Mouse (Mus musculus) hindbrain, postnatal 0 days (tissue): ENCODE measurements around the gene Olfr1344. TPM values are rescaled to one million over a fixed set of nuclear protein-coding genes. Genes with fewer than 3 reads are reported as not detected.
"Not testable (repeated sequence)": the region's sequence is repeated elsewhere in the genome, so short reads cannot be mapped to it uniquely, and the experiment has no call there.

Source experiments
- ATAC-seq: fragments of 200-750 bp; cut with Nextera tagmentation; 2 replicates; pipeline ENCODE4 v1.8.0; 2017; ENCODE audit warnings: mild to moderate bottlenecking, moderate TSS enrichment, moderate library complexity
- DNase-seq: peaks from one replicate; pipeline ENCODE4 v3.0.0-alpha.2; 2015; ENCODE audit warnings: low spot score
- H3K27ac ChIP-seq: fragments of 300-500 bp; sonication (generic); 2 replicates; pipeline ENCODE4 v1.5.1; 2014; ENCODE audit warnings: mild to moderate bottlenecking
- H3K27me3 ChIP-seq: fragments of 300-500 bp; sonication (generic); 2 replicates; pipeline ENCODE4 v1.6.1; 2014; ENCODE audit warnings: low read length, mixed read lengths; ENCODE audit not compliant: insufficient read depth
- H3K36me3 ChIP-seq: fragments of 300-500 bp; sonication (generic); 2 replicates; pipeline ENCODE4 v1.6.1; 2014; ENCODE audit warnings: low read length, mixed read lengths; ENCODE audit not compliant: insufficient read depth
- H3K4me1 ChIP-seq: fragments of 300-500 bp; sonication (generic); 2 replicates; pipeline ENCODE4 v1.6.1; 2014; ENCODE audit warnings: antibody characterized with exemption, low read length, mixed read lengths; ENCODE audit not compliant: insufficient read depth
- H3K4me2 ChIP-seq: fragments of 300-500 bp; sonication (generic); 2 replicates; pipeline ENCODE4 v1.6.1; 2014; ENCODE audit warnings: low read depth, mild to moderate bottlenecking, low read length, moderate library complexity, mixed read lengths
- H3K4me3 ChIP-seq: fragments of 300-500 bp; sonication (generic); 2 replicates; pipeline ENCODE4 v1.5.1; 2014; ENCODE audit warnings: low read length
- H3K9ac ChIP-seq: fragments of 300-500 bp; sonication (generic); replicated peaks from 2 replicates; pipeline ENCODE4 v1.6.1; 2014; ENCODE audit warnings: mild to moderate bottlenecking, low read length, moderate library complexity, mixed read lengths
- H3K9me3 ChIP-seq: fragments of 300-500 bp; sonication (generic); 2 replicates; pipeline ENCODE4 v1.6.1; 2016; ENCODE audit warnings: low read length, mixed read lengths
- CTCF ChIP-seq: IDR thresholded peaks from 2 replicates; pipeline ENCODE4 v1.5.1; 2016; ENCODE audit warnings: antibody characterized with exemption, control low read depth, low read depth
- WGBS: fragments of 180-500 bp; shearing (Covaris S2); extraction: QIAGEN DNeasy Blood & Tissue Kit; methylation state at CpG from one replicate; pipeline ENCODE4 v1.1.7; 2014; 5-methylcytosine and 5-hydroxymethylcytosine counted together
- polyA plus RNA-seq: library from polyadenylated mRNA; unstranded; fragments of >200 nt; fragmentation: Nextera tagmentation; extraction: Ambion mirVana; gene quantifications from 2 replicates; pipeline ENCODE4 v1.2.1, GENCODE M21; 2015
- total RNA-seq: library from RNA; depleted of rRNA; stranded (reverse); fragments of >200 nt; gene quantifications from 2 replicates; pipeline ENCODE4 v1.2.3, GENCODE M21; 2014; rRNA removed

Olfr1344 gene
- total and polyA plus RNA-seq, 2 experiments from 2014 or later, result 0.23 to 4.8 TPM

DNA sequence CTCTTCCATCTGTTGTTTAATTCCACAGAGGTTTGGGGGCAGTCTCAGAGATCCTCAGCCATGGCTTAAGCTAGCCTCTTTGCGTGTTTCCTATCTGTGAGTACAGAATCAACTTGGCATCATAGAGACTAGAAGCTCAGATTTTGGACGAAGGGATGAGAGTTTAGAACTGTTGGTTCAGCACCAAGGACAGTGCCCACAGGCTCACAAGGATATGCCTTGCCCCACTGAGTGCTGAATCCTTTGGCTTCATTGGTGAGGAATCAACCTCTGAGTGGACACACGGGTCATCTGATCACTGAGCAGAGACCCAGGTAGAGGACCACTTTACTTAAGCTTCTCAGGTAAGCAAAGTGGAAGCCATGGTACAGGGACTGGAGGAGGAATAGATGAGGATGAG is 17.9 kb downstream of the Olfr1344 start:
- no peak for ATAC-seq
- Histone ChIP-seq H3K9me3 (no peaks in the 10 kb centered on the region), H3K27ac (no peak overlapping the region), H3K27me3 (no peaks in the 10 kb centered on the region), H3K9ac (no peak overlapping the region), H3K4me2 (no peak overlapping the region), H3K36me3 (no peaks in the 10 kb centered on the region), H3K4me1 (no peaks in the 10 kb centered on the region), H3K4me3 (no peak overlapping the region)
- no peak for DNase-seq
- TF ChIP-seq CTCF, result no peak
- 40% methylated on average over 3 of the region's 3 CpGs for WGBS

- Histone ChIP-seq H3K9ac (no peak within 1 kb of the TSS), H3K9me3 (no peaks in the 10 kb centered on the region), H3K4me1 (no peaks in the 10 kb centered on the region), H3K27ac (no peak within 1 kb of the TSS), H3K27me3 (no peaks in the 10 kb centered on the region), H3K4me3 (no peak within 1 kb of the TSS), H3K4me2 (no peak within 1 kb of the TSS), H3K36me3 (no peaks in the 10 kb centered on the region)
- ATAC-seq (no peak), DNase-seq (no peak)
- TF ChIP-seq CTCF, result no peak
These were observed 28.5 kb downstream of the Olfr1344 start, which contains the start of gene Olfr1346 for GRCm38 (mm10) chr7:6466951-6467350. TSS of gene Olfr1346 (plus strand) at chr7:6467101.

- not testable (repeated sequence) for ATAC-seq, H3K4me1 ChIP-seq, DNase-seq, H3K36me3 ChIP-seq, H3K27ac ChIP-seq, H3K9me3 ChIP-seq, H3K4me3 ChIP-seq, H3K9ac ChIP-seq, H3K4me2 ChIP-seq, H3K27me3 ChIP-seq
- 65% methylated on average over 2 of the region's 2 CpGs for WGBS
These were observed 39.1 kb downstream of the Olfr1344 start for GRCm38 (mm10) chr7:6477633-6478032.

DNA sequence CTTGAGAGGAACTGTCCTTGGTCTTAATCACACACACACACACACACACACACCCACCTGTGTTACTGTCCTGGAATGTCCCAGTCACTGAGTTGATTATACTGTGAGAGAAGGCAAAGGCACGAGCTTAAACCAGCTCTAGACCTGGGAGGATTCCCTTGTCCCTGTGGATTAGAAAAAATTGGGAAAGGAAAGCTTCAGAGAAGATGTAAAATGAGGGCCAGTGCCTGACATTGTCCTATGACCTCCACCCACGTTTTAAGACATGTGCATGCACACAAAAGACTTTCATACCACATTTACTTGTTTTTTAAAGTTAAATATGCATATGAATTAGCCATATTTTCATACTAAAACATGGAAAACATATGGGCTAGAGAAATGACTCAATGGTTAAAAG is 48.4 kb downstream of the Olfr1344 start, which contains the start of gene Olfr5:
Gene Olfr5, minus strand, starts transcription at position 101 of the 400 bp plus-strand sequence.
- Histone ChIP-seq H3K9me3 (no peaks in the 10 kb centered on the region), H3K27ac (no peak within 1 kb of the TSS), H3K4me2 (no peak within 1 kb of the TSS), H3K4me3 (no peak within 1 kb of the TSS), H3K9ac (no peak within 1 kb of the TSS), H3K36me3 (no peaks in the 10 kb centered on the region), H3K4me1 (no peaks in the 10 kb centered on the region), H3K27me3 (no peaks in the 10 kb centered on the region)
- ATAC-seq, result no peak
- TF ChIP-seq CTCF, result no peak
- no peak for DNase-seq
- WGBS, result 34% methylated on average over 2 of the region's 2 CpGs

Other genes starting within 250 kb of the Olfr1344 start
- not detected in 2 replicates for gene Galp, start 241.6 kb upstream of the Olfr1344 start, total RNA-seq
- not detected in 2 replicates for gene Galp, start 241.6 kb upstream of the Olfr1344 start, polyA plus RNA-seq
- gene Zscan5b, start 216.4 kb upstream of the Olfr1344 start, total RNA-seq, result not detected in 2 replicates
- not detected in 2 replicates for gene Zscan5b, start 216.4 kb upstream of the Olfr1344 start, polyA plus RNA-seq
- not detected in 2 replicates for gene Epp13, start 186.0 kb upstream of the Olfr1344 start, total RNA-seq
- gene Epp13, start 186.0 kb upstream of the Olfr1344 start, polyA plus RNA-seq, result 0.59 and 0.62 TPM in 2 replicates
- gene Zfp667, start 152.1 kb upstream of the Olfr1344 start, total RNA-seq, result 3.2 and 4.2 TPM in 2 replicates
- 12.0 and 15.3 TPM in 2 replicates for gene Zfp667, start 152.1 kb upstream of the Olfr1344 start, polyA plus RNA-seq
- 5.8 and 9.5 TPM in 2 replicates for gene Zfp583, start 107.4 kb upstream of the Olfr1344 start, total RNA-seq
- 15.0 and 17.6 TPM in 2 replicates for gene Zfp583, start 107.4 kb upstream of the Olfr1344 start, polyA plus RNA-seq
- 2.7 and 3.1 TPM in 2 replicates for gene Gm3854, start 94.9 kb upstream of the Olfr1344 start, total RNA-seq
- 4.6 and 5.0 TPM in 2 replicates for gene Gm3854, start 94.9 kb upstream of the Olfr1344 start, polyA plus RNA-seq
- gene Zfp78, start 75.4 kb upstream of the Olfr1344 start, total RNA-seq, result 1.3 and 2.6 TPM in 2 replicates
- gene Zfp78, start 75.4 kb upstream of the Olfr1344 start, polyA plus RNA-seq, result 1.8 and 2.8 TPM in 2 replicates
- gene Zfp28, start 55.4 kb upstream of the Olfr1344 start, total RNA-seq, result 6.2 and 11.2 TPM in 2 replicates
- gene Zfp28, start 55.4 kb upstream of the Olfr1344 start, polyA plus RNA-seq, result 18.1 and 18.2 TPM in 2 replicates
- gene Smim17, start 40.0 kb upstream of the Olfr1344 start, total RNA-seq, result 16.9 and 18.2 TPM in 2 replicates
- 6.2 and 7.7 TPM in 2 replicates for gene Smim17, start 40.0 kb upstream of the Olfr1344 start, polyA plus RNA-seq
- gene Gm20715, start 28.4 kb upstream of the Olfr1344 start, total RNA-seq, result 0.26 TPM in 1 of 2 replicates, not detected in the other
- gene Gm20715, start 28.4 kb upstream of the Olfr1344 start, polyA plus RNA-seq, result 0.04 TPM in 1 of 2 replicates, not detected in the other
- not detected in 2 replicates for gene Olfr1336, start 17.5 kb downstream of the Olfr1344 start, total RNA-seq
- gene Olfr1336, start 17.5 kb downstream of the Olfr1344 start, polyA plus RNA-seq, result not detected in 2 replicates
- not detected in 2 replicates for gene Olfr1346, start 28.4 kb downstream of the Olfr1344 start, total RNA-seq
- not detected in 2 replicates for gene Olfr1346, start 28.4 kb downstream of the Olfr1344 start, polyA plus RNA-seq
- gene Olfr5, start 48.3 kb downstream of the Olfr1344 start, total RNA-seq, result not detected in 2 replicates
- not detected in 2 replicates for gene Olfr5, start 48.3 kb downstream of the Olfr1344 start, polyA plus RNA-seq
- not detected in 2 replicates for gene Olfr1347, start 61.1 kb downstream of the Olfr1344 start, total RNA-seq
- gene Olfr1347, start 61.1 kb downstream of the Olfr1344 start, polyA plus RNA-seq, result not detected in 2 replicates
- gene Olfr1348, start 70.1 kb downstream of the Olfr1344 start, total RNA-seq, result not detected in 2 replicates
- gene Olfr1348, start 70.1 kb downstream of the Olfr1344 start, polyA plus RNA-seq, result not detected in 2 replicates
- 0.18 TPM in 1 of 2 replicates, not detected in the other for gene Olfr1349, start 84.3 kb downstream of the Olfr1344 start, total RNA-seq
- gene Olfr1349, start 84.3 kb downstream of the Olfr1344 start, polyA plus RNA-seq, result 0.08 TPM in 1 of 2 replicates, not detected in the other
- not detected in 2 replicates for gene Olfr1350, start 126.2 kb downstream of the Olfr1344 start, total RNA-seq
- gene Olfr1350, start 126.2 kb downstream of the Olfr1344 start, polyA plus RNA-seq, result not detected in 2 replicates